Mouse (Mus musculus) bone marrow, adult 2 months (tissue): ENCODE results near the gene Ccdc117.

Experiments used
- CTCF ChIP-seq: fragments of 200-500 bp; IDR thresholded peaks from 2 replicates; pipeline ENCODE4 v1.5.1; 2011; ENCODE audit warnings: low read length, control low read depth; ENCODE audit not compliant: control insufficient read depth, insufficient read depth
- POLR2A ChIP-seq: fragments of 200-500 bp; IDR thresholded peaks from 2 replicates; pipeline ENCODE4 v1.6.1; 2011; ENCODE audit warnings: low read depth, mild to moderate bottlenecking, control low read depth, low read length, borderline replicate concordance; ENCODE audit not compliant: control insufficient read depth

DNA sequence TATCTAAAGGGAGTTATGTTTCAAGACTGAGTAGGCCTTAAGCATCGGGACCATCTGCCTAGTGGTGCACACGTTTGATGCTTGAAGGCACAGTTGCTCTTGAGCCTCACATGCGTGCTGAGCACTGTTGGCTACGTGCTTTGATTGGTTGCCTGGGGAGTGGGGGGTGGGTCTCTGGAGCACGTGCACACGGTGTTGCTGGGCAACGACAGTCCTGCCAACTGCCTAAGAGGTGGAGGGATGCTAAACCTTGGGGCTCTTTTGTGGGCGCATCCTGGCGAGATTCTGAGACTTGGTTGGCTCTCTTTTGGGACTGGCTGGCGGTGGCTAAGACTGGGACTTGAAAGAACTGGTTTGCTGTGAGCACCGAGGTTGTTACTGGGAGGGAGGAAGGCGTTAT is 27.5 kb upstream of the Ccdc117 start, which contains the start of gene Ankrd36:
- no peak for TF ChIP-seq CTCF
- no peak for TF ChIP-seq POLR2A
